Mouse (Mus musculus): ENCODE measurements at regions not wholly inside any gene's neighbourhood (a gene's known extent, or its start where the extent isn't known, plus 50 kb on each side); places are given as distances from the start of the nearest gene placed in this dataset.

DNA sequence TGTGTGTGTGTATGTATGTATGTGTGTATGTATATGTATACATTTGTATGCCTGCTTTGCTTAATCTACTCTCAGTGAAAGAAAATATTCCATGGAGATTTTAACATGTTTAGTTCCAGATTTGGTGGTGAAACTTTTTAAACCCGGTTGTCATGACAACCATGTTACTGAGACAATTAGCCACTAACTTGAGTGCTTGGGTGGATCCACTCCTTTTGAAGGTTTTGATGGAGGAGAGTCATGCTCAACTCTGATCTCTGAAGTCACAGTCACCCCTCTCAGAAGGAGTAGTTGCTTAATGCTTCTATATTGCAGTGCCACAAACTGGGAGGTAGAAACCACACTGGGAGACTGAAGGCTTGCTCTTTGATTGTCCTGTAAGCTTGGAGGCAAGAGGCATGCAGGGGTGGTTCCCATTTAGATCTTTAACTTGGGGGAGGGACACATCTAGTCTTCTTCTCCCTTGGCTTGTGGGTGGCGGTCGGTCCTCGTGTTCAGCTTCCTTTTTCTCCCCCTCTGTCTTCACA lies 301.6 kb upstream of the Cdh11 start:
- no peak for TF ChIP-seq MYOD1 (IDR thresholded peaks at IDR 0.05; ENCODE audit: control insufficient read depth in 1 of 3, insufficient read length in 2 of 3, low read depth in 2 of 3)
- no peak for TF ChIP-seq MAX (IDR thresholded peaks at IDR 0.05; ENCODE audit: low read depth)
- TF ChIP-seq POLR2A (IDR thresholded peaks at IDR 0.05; ENCODE audit: insufficient read length, low read depth): no peak
- no peak for TF ChIP-seq USF1 (IDR thresholded peaks at IDR 0.05; ENCODE audit: low read depth)
- no peak for TF ChIP-seq E2F4 (IDR thresholded peaks at IDR 0.05; ENCODE audit: insufficient read depth)
- no peak for TF ChIP-seq TCF12 (IDR thresholded peaks at IDR 0.05; ENCODE audit: insufficient read depth, poor library complexity, severe bottlenecking)
- no peak for TF ChIP-seq CEBPB (IDR thresholded peaks at IDR 0.05; ENCODE audit: insufficient read depth, poor library complexity, severe bottlenecking)
- TF ChIP-seq SRF (IDR thresholded peaks at IDR 0.05; ENCODE audit: control insufficient read depth, insufficient read length, low read depth): no peak
- no peak for TF ChIP-seq REST (IDR thresholded peaks at IDR 0.05; ENCODE audit: insufficient read depth, insufficient read length)
- no peak for TF ChIP-seq TCF3 (IDR thresholded peaks at IDR 0.05; ENCODE audit: insufficient read length, low read depth)
- TF ChIP-seq POLR2AphosphoS2 (IDR thresholded peaks at IDR 0.05; ENCODE audit: insufficient read length, low read depth): no peak

Measured in myocyte (in vitro differentiated cells).